Mouse (Mus musculus): Measurements from ENCODE around the gene Stxbp1. TPM values are rescaled to one million over a fixed set of nuclear protein-coding genes. Genes with fewer than 3 reads are reported as not detected.

The Stxbp1 gene
- 5.8 and 5.9 TPM in 2 replicates for polyA plus RNA-seq (2016; fragmentation: Nextera tagmentation; extraction: Ambion mirVana)

DNA sequence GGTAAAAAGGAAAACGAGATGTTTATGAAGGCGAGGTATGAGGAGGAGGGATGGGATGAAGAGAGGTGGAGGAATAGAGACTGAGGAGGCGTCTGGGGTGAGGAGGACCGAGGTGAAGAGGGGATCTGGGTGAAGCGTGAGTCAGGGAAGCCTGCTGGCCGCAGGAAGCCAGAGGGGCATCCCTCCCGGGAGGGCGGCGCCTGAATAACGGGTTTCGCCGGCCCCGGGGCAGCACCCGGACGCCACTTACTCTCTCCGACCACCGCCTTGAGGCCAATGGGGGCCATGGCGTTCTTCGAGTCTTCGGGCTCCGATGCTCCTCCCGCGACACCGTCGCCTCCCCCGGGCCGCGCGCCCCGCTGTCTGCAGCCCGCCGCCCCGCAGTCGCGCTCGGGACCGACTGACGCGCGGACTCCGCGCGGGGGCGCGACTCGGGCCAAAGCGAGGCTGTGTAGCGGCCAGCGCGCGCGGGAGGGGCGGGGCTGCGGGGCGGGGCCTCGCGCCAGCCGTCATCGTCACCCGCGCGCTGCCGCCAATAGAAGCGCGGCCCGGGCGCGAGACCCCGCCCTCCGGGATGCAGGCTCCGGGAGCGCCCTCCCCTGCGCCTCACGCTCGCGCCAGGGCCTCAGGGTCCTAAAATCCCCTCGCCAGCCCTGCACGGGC, at the start of gene Stxbp1:
Stxbp1 (minus strand) TSS at position 441 of the 663 bp plus-strand sequence.
- Histone ChIP-seq H3K4me3 (peak within 1 kb of the TSS; percentile 75), H3K36me3 (no peaks in the 10 kb centered on the region), H3K4me1 (peaks cover 26% of the 10 kb centered on the region), H3K9me3 (replicated peaks) (no peaks in the 10 kb centered on the region), H3K27ac (peak within 1 kb of the TSS; percentile 28; the same call in 1 of the 2 replicates), H3K4me2 (peak within 1 kb of the TSS; percentile 98), H3K9ac (peak within 1 kb of the TSS; percentile 75), H3K27me3 (replicated peaks) (peaks cover 18% of the 10 kb centered on the region)
- ATAC-seq = peak; percentile 96
- under 1% methylated on average over 77 of the region's 78 CpGs for WGBS (ENCODE audit: insufficient replicate concordance)

DNA sequence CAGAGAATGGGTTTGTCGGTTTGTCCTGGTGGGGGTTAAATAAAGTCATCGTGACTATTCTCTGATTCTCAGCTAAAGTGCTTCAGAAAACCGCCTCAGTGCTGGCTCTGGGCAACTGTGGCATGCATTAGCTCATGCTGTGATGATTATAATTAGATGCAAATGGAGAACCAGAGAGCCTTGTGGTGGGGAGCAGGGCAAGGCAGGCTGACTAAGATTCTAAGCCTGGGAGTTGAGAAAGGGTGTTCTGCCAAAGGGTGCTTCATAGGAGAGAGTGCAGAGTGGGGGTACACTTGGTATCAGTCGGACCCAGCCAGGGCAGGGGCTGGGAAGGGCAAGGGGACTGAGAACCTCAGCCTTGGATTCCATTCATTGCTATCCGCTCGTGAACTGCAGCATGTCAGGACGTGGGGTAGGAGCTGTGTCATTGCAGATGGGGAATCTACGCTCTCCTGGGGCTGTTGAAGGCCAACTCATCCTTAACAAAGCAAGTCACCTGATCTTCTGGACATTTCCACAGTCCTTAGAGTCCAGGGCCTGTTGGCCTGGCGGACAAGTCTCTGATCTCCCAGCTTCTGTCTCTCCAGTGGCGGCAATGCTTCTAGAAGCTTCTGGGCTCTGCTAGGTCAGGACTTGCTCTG, 49.6 kb upstream of the Stxbp1 start:
- no peaks in the 10 kb centered on the region for H3K36me3 ChIP-seq
- 63% methylated on average over 10 of the region's 10 CpGs for WGBS (ENCODE audit: insufficient replicate concordance)
- ATAC-seq = no peak
- H3K4me2 ChIP-seq = no peak overlapping the region
- H3K27ac ChIP-seq = no peak overlapping the region
- H3K4me3 ChIP-seq = no peak overlapping the region
- no peaks in the 10 kb centered on the region for H3K9me3 ChIP-seq (replicated peaks)
- H3K9ac ChIP-seq = no peak overlapping the region
- no peaks in the 10 kb centered on the region for H3K27me3 ChIP-seq (replicated peaks)
- peaks cover 74% of the 10 kb centered on the region for H3K4me1 ChIP-seq

DNA sequence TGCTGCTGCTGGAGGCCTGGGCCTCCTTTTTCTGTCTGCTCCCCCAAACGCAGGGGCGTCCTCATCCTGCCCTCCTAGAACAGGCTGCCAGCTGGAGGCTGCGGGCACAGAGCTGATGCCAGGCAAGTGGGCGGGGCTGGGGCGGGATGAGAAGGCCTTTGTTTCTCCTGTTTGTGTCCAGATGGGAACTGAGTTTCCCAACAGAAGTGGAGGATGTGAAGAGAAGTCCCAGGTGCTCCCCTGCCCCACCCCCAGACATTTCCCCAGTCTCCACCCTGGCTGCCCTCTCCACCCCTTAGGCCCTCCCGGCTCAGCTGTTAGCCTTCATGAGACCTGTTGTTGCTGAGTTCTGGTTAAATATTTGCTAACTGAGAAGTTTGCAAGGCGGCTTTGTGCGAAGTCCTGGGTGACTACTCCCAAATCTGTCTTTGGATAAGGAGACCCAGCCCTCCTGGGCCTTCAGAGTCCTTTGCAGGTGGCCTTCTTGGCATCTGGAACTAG, 48.6 kb upstream of the Stxbp1 start:
- 72% methylated on average over 7 of the region's 8 CpGs for WGBS (ENCODE audit: insufficient replicate concordance)
- H3K27ac ChIP-seq = peak overlapping the region; percentile 33; the same call in 1 of the 2 replicates
- H3K4me3 ChIP-seq = no peak overlapping the region
- ATAC-seq = no peak
- H3K4me1 ChIP-seq = peaks cover 77% of the 10 kb centered on the region
- no peak overlapping the region for H3K9ac ChIP-seq
- no peaks in the 10 kb centered on the region for H3K9me3 ChIP-seq (replicated peaks)
- H3K27me3 ChIP-seq (replicated peaks) = no peaks in the 10 kb centered on the region
- H3K36me3 ChIP-seq = no peaks in the 10 kb centered on the region
- 0 out of 2 replicates have a peak overlapping the region, but pooled peaks have one; percentile 8 for H3K4me2 ChIP-seq

DNA sequence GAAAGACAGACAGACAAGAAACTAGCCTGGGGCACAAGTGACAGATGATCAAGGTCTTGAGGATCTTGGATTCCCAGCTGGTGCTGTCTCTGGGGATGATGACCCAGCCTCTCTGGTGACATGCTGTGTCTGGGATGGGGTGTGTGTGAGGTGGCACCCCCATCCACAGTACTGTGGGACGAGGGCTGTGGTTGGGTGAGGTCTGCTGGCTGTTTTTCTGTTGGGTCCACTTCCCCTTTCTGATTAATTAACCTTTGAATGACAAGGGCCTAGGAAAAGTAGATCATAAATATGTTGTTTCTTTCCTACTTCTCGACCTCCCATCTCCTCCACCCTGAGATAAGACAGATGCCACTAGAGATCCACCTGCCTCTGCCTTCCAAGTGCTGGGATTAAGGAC, 47.1 kb upstream of the Stxbp1 start:
- Histone ChIP-seq H3K4me1 (peaks cover 89% of the 10 kb centered on the region), H3K27me3 (replicated peaks) (no peaks in the 10 kb centered on the region), H3K4me2 (no peak overlapping the region), H3K9me3 (replicated peaks) (no peaks in the 10 kb centered on the region), H3K36me3 (no peaks in the 10 kb centered on the region), H3K9ac (no peak overlapping the region), H3K4me3 (no peak overlapping the region), H3K27ac (no peak overlapping the region)
- 13% methylated on average over 2 of the region's 2 CpGs for WGBS (ENCODE audit: insufficient replicate concordance)
- ATAC-seq = no peak

DNA sequence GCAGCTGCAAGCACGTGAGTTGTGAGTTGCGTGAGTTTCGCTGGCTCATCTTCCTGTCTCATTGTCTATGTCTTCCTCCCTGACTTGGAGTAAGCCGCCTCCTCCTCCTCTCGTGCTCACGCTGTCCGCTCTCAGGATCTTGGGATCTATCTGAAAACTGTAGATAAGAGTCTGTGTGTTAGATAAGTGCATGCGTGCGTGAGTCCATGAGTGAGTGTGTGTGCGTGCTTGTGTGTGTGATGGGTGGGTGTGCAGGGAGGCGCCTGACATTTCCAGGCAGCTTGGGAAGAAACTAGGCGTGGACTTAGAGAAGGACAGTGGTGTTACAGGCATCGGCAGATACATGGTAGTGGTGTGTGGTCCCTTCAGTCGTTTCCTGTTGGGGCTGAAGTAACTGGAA, 45.4 kb upstream of the Stxbp1 start:
- H3K27ac ChIP-seq = no peak overlapping the region
- no peaks in the 10 kb centered on the region for H3K36me3 ChIP-seq
- 34% methylated on average over 14 of the region's 14 CpGs for WGBS (ENCODE audit: insufficient replicate concordance)
- no peak overlapping the region for H3K4me3 ChIP-seq
- H3K27me3 ChIP-seq (replicated peaks) = no peaks in the 10 kb centered on the region
- no peak overlapping the region for H3K9ac ChIP-seq
- no peak for ATAC-seq
- no peaks in the 10 kb centered on the region for H3K9me3 ChIP-seq (replicated peaks)
- H3K4me2 ChIP-seq = no peak overlapping the region
- peaks cover 87% of the 10 kb centered on the region for H3K4me1 ChIP-seq

DNA sequence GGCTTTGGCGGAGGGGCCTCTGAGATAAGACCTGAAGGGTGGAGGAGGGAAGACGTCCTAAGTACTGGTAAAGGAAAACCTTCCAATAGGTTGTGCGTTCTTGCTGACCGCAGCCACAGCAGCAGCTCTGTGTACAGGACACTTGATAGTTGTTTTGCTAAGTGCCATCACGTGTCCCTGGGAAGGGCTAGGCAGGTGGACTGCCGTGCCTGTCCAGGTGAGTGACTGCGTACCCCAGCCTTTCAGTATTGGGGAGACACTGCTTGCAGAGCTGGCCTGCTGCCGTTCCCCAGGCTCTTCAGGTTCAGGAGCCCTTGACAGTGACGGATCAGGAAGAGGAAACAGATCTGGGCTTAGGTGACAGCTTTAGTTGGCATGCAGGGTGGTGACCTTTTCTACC, 44.2 kb upstream of the Stxbp1 start:
- no peaks in the 10 kb centered on the region for H3K36me3 ChIP-seq
- H3K4me1 ChIP-seq = peaks cover 79% of the 10 kb centered on the region
- WGBS (ENCODE audit: insufficient replicate concordance) = 38% methylated on average over 9 of the region's 9 CpGs
- H3K27me3 ChIP-seq (replicated peaks) = no peaks in the 10 kb centered on the region
- H3K4me3 ChIP-seq = no peak overlapping the region
- H3K4me2 ChIP-seq = peak overlapping the region; percentile 19
- H3K9ac ChIP-seq = no peak overlapping the region; the same call in 1 of the 2 replicates
- no peak; the same call in 1 of the 2 replicates for ATAC-seq
- 0 out of 2 replicates have a peak overlapping the region, but pooled peaks have one; percentile 31 for H3K27ac ChIP-seq
- no peaks in the 10 kb centered on the region for H3K9me3 ChIP-seq (replicated peaks)

DNA sequence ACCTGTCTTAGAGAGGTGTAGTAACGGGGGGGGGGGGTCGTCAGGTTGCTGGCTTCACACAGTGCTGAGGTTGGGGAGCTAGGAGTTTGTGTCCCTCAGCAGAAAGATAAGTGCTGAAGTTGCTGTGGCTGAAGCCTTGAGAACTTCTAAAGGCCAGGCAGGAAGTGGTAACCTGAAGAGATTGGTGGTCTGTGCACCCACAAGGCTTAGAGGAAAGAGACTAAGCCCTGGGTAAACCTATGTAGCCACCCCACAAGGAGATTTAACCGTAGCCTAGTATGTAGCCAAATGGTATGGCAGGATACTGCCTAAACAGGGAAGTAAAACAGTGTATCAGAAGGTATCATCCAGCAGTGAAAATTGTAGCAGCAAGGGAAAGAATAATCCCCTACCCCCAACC, 43.2 kb upstream of the Stxbp1 start:
- ATAC-seq = no peak
- WGBS (ENCODE audit: insufficient replicate concordance) = 34% methylated on average over 3 of the region's 3 CpGs
- Histone ChIP-seq H3K27ac (no peak overlapping the region), H3K9me3 (replicated peaks) (no peaks in the 10 kb centered on the region), H3K9ac (no peak overlapping the region), H3K36me3 (no peaks in the 10 kb centered on the region), H3K4me2 (no peak overlapping the region), H3K4me3 (no peak overlapping the region), H3K4me1 (peaks cover 69% of the 10 kb centered on the region), H3K27me3 (replicated peaks) (no peaks in the 10 kb centered on the region)

DNA sequence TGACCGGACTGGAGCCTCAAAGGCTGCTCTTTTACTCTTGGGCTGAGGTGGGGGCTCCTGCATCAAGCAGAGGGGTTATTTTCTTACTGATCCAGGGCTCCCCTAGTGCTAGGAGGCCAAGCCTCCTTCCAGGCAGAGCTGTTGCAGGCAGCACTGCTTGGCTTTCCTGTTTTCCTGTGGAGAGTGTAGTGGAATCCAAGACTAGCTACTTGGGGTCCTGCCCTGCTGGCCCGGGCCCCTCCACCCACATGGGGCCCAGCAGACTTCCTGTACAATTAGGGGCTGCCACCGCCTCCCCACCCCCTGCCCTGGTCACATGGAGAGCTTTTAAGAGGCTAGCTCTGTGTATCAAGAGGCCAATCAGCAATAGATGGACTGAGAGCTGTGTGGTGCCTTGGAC, 41.5 kb upstream of the Stxbp1 start:
- Histone ChIP-seq H3K4me1 (peaks cover 77% of the 10 kb centered on the region), H3K27ac (peak overlapping the region; percentile 63; the same call in 1 of the 2 replicates), H3K9me3 (replicated peaks) (no peaks in the 10 kb centered on the region), H3K36me3 (no peaks in the 10 kb centered on the region), H3K27me3 (replicated peaks) (no peaks in the 10 kb centered on the region), H3K4me3 (no peak overlapping the region), H3K4me2 (no peak overlapping the region; the same call in 1 of the 2 replicates), H3K9ac (no peak overlapping the region)
- no peak for ATAC-seq
- WGBS (ENCODE audit: insufficient replicate concordance) = 20% methylated on average over 3 of the region's 3 CpGs

DNA sequence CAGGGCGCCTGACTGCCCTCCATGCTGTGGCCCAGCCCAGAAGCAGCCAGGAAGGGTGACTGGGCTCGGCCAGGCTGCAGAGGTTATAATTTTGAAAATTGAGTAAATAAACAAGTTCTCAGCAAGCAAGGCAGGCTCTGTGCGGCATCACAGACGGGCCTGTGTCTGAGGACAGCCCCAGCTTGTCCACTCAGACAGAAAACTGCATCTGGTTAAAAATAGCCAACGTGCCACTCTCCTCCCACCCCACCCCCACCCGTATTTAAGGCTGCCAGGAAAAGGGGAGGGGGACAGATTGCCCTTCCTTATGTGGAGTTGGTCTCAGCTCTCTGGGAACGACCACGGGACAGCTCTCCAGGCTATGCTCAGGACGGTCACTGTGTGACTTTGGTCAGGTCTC, 41.0 kb upstream of the Stxbp1 start:
- Histone ChIP-seq H3K4me3 (no peak overlapping the region), H3K27me3 (replicated peaks) (no peaks in the 10 kb centered on the region), H3K27ac (peak overlapping the region; percentile 63; the same call in 1 of the 2 replicates), H3K4me1 (peaks cover 76% of the 10 kb centered on the region), H3K36me3 (no peaks in the 10 kb centered on the region), H3K9ac (no peak overlapping the region), H3K9me3 (replicated peaks) (no peaks in the 10 kb centered on the region), H3K4me2 (no peak overlapping the region)
- no peak for ATAC-seq
- 34% methylated on average over 9 of the region's 9 CpGs for WGBS (ENCODE audit: insufficient replicate concordance)

DNA sequence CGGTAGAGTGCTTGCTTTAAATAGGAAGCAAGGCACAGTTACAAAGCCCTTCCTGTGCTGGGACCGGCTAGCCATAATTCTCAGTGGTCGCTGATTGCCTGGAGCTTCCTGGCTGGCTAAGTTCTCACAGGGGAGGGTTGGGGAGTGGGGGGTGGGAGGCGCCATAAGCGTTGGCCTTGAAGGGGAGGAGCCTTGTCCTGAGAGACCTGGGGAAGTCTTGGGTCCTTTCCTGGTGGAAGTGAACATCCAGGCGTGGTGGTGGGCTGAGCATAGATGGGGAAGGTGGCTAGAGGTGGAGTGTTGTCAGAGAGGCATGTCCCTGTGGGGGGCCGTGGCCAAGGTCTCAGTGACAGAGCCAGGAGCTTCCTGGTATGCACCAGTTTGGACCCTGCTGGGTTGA, 37.7 kb upstream of the Stxbp1 start:
- Histone ChIP-seq H3K4me3 (no peak overlapping the region), H3K27ac (0 out of 2 replicates have a peak overlapping the region, but pooled peaks have one; percentile 15), H3K4me2 (no peak overlapping the region), H3K36me3 (no peaks in the 10 kb centered on the region), H3K9ac (no peak overlapping the region), H3K4me1 (peaks cover 76% of the 10 kb centered on the region), H3K27me3 (replicated peaks) (no peaks in the 10 kb centered on the region), H3K9me3 (replicated peaks) (no peaks in the 10 kb centered on the region)
- ATAC-seq = no peak
- WGBS (ENCODE audit: insufficient replicate concordance) = 17% methylated on average over 7 of the region's 7 CpGs

DNA sequence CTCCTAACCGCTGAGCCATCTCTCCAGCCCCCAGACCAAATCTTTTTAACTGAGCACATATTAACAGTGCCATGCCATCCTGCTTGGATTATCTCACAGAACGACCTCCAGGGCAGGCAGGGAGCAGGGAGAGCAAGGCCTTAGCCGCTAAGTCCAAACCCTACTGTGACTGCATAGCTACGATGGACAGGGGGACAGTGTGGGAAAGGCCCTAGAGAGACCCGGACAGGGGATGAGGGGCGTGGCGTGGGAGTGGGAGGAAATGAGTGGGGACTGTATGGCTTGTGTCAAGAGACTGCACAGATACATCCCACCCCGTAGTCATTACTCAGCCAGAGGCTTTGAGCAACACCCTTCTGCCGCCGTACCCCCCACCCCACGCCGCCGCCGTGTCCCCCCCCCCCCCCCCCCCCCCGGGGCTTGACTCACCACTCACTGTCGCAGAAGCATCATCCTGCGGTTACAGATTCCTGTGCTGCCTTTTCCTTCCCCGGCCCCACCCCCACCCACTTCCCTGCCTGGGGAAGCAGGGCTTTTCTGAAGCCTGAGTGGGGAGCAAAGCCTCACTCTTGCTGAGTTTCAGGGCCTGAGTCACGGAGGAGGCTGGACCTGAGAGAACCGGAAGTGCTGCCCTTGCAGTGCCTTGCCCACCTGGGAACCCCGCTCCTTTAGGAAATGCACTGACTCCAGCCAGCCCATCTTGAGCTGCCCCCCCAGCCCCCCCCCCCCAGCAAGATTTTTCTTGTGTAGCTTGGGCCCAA, 35.4 kb upstream of the Stxbp1 start:
- H3K36me3 ChIP-seq = no peaks in the 10 kb centered on the region
- H3K27ac ChIP-seq = peak overlapping the region; percentile 71
- 0 out of 2 replicates have a peak, but pooled peaks cover 5% of the 10 kb centered on the region for H3K27me3 ChIP-seq (replicated peaks)
- 0 out of 2 replicates have a peak overlapping the region, but pooled peaks have one; percentile 9 for H3K9ac ChIP-seq
- no peak for ATAC-seq
- WGBS (ENCODE audit: insufficient replicate concordance) = 17% methylated on average over 15 of the region's 21 CpGs
- 0 out of 2 replicates have a peak overlapping the region, but pooled peaks have one; percentile 3 for H3K4me3 ChIP-seq
- H3K4me2 ChIP-seq = peak overlapping the region; percentile 27
- peaks cover 73% of the 10 kb centered on the region for H3K4me1 ChIP-seq
- no peaks in the 10 kb centered on the region for H3K9me3 ChIP-seq (replicated peaks)

Measured in liver, embryonic 12.5 days (tissue).